Mouse (Mus musculus) megakaryocyte, embryonic 14.5 days (primary cell): Measurements from ENCODE around the gene Scube2.

Source experiments
- FLI1 ChIP-seq: IDR thresholded peaks from 2 replicates; pipeline ENCODE4 v1.6.1; 2012; ENCODE audit warnings: low read length, inconsistent platforms, mixed read lengths
- GATA1 ChIP-seq: IDR thresholded peaks from 3 replicates; pipeline ENCODE4 v1.6.1; 2012; ENCODE audit warnings: mixed read lengths, low read length, inconsistent platforms, borderline replicate concordance

DNA sequence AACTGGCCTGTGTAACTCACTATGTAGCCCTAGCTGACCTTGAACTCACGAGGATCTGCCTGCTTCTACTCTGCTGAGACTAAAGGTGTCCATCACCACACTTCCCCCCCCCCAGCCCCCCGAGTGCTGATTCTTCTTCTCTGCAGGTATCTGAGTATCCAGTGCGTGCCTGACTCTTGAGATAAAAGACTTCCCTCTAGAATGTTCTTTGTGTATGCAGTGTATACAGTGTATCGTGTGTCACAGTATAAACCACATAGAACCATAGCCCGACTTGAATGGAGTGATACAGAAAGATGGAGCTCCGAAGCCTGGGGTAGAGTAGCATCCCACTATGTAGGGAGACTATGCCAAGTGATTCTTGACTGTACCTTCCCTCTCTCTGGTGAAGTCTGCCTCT, 21.4 kb downstream of the Scube2 start:
- TF ChIP-seq GATA1 = no peak
- TF ChIP-seq FLI1 = no peak
